Mouse (Mus musculus) ES-Bruce4 (cell line): ENCODE measurements around the gene Rrp1b. TPM values are rescaled to one million over a fixed set of nuclear protein-coding genes. Genes with fewer than 3 reads are reported as not detected.
"Not testable (repeated sequence)": the region's sequence is repeated elsewhere in the genome, so short reads cannot be mapped to it uniquely, and the experiment has no call there.

ENCODE experiments used
- H3K27ac ChIP-seq: 2 replicates; pipeline ENCODE4 v1.5.1; 2012; ENCODE audit warnings: low read length, inconsistent platforms; ENCODE audit not compliant: insufficient read depth
- H3K27me3 ChIP-seq: 2 replicates; pipeline ENCODE4 v1.6.1; 2012; ENCODE audit warnings: mild to moderate bottlenecking, low read length, inconsistent platforms; ENCODE audit not compliant: control insufficient read depth, poor library complexity, insufficient read depth, severe bottlenecking
- H3K36me3 ChIP-seq: 2 replicates; pipeline ENCODE4 v1.6.1; 2012; ENCODE audit warnings: inconsistent platforms, mild to moderate bottlenecking, low read length, moderate library complexity; ENCODE audit not compliant: control insufficient read depth, poor library complexity, insufficient read depth, severe bottlenecking
- H3K4me1 ChIP-seq: one replicate; pipeline ENCODE4 v1.8.1; 2011; ENCODE audit warnings: low read length; ENCODE audit not compliant: control insufficient read depth, insufficient read depth
- H3K4me3 ChIP-seq: 2 replicates; pipeline ENCODE4 v1.5.1; 2011; ENCODE audit warnings: low read depth, mild to moderate bottlenecking, low read length
- H3K9ac ChIP-seq: 2 replicates; pipeline ENCODE4 v1.6.1; 2012; ENCODE audit warnings: low read depth, mild to moderate bottlenecking, inconsistent platforms; ENCODE audit not compliant: poor library complexity, severe bottlenecking
- H3K9me3 ChIP-seq: replicated peaks from 2 replicates; pipeline ENCODE4 v1.6.1; 2012; ENCODE audit warnings: mild to moderate bottlenecking, low read length, inconsistent platforms; ENCODE audit not compliant: control insufficient read depth, poor library complexity, insufficient read depth, severe bottlenecking
- CTCF ChIP-seq: IDR thresholded peaks from one replicate; pipeline ENCODE4 v1.8.1; 2011; ENCODE audit warnings: low read depth, low read length
- EP300 ChIP-seq: IDR thresholded peaks from 2 replicates; pipeline ENCODE4 v1.6.1; 2011; ENCODE audit warnings: low read depth, low read length; ENCODE audit not compliant: insufficient read depth
- POLR2A ChIP-seq: IDR thresholded peaks from one replicate; pipeline ENCODE4 v1.8.1; 2011; ENCODE audit warnings: low read length; ENCODE audit not compliant: insufficient read depth
- polyA plus RNA-seq: library from polyadenylated mRNA; stranded (reverse); fragments of >200 nt; gene quantifications from 2 replicates; pipeline ENCODE4 v1.2.4, GENCODE M21; 2011; ENCODE audit warnings: low read depth; ENCODE audit not compliant: missing spikeins, insufficient read depth, insufficient read length

The Rrp1b gene
- polyA plus RNA-seq, 1 experiment = 111 TPM

DNA sequence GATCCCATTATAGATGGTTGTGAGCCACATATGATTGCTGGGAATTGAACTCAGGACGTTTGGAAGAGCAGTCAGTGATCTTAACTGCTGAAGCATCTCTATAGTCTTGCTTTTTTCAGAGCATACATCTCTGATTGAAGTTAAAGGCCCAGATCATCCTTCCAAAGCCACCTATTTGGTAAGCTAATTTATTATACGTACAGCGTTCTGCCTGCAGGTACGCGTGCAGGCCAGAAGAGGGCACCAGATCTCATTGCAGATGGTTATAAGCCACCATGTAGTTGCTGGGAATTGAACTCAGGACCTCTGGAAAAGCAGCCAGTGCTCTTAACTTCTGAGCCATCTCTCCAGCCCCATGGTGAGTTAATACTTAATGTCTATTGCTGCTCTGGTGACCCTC is 57.0 kb downstream of the Rrp1b start:
- peaks cover 9% of the 10 kb centered on the region for H3K9me3 ChIP-seq
- H3K36me3 ChIP-seq = no peaks in the 10 kb centered on the region
- H3K4me3 ChIP-seq = no peak overlapping the region
- H3K9ac ChIP-seq = no peak overlapping the region
- no peaks in the 10 kb centered on the region for H3K4me1 ChIP-seq
- no peak overlapping the region for H3K27ac ChIP-seq
- no peaks in the 10 kb centered on the region for H3K27me3 ChIP-seq
- TF ChIP-seq POLR2A (no peak), CTCF (peak; percentile 54), EP300 (no peak)

DNA sequence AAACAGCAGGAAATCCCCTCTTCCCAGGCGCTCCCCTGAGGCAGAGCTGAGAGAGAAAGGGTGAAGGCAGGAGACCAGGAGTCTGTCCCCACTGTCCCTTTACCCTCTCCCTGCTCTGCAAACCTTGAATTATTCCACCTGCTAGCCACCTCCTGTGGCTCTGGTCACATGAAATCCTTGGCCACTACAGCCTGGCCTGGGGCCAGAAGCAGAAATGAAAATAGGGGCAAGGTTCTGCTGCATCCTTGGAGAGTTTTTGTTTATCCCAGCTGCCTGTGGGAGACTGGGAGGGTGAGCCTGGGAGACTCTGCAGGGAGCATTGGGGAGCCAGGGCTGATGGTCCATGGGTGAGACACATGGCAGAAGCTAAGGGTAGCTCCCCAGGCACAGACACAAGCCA is 61.8 kb downstream of the Rrp1b start:
- TF ChIP-seq CTCF (no peak), POLR2A (no peak), EP300 (no peak)
- H3K9ac ChIP-seq = no peak overlapping the region
- no peak overlapping the region for H3K27ac ChIP-seq
- peaks cover 9% of the 10 kb centered on the region for H3K9me3 ChIP-seq
- H3K4me1 ChIP-seq = no peaks in the 10 kb centered on the region
- H3K4me3 ChIP-seq = no peak overlapping the region
- H3K27me3 ChIP-seq = 0 out of 2 replicates have a peak, but pooled peaks cover 2% of the 10 kb centered on the region
- H3K36me3 ChIP-seq = no peaks in the 10 kb centered on the region

DNA sequence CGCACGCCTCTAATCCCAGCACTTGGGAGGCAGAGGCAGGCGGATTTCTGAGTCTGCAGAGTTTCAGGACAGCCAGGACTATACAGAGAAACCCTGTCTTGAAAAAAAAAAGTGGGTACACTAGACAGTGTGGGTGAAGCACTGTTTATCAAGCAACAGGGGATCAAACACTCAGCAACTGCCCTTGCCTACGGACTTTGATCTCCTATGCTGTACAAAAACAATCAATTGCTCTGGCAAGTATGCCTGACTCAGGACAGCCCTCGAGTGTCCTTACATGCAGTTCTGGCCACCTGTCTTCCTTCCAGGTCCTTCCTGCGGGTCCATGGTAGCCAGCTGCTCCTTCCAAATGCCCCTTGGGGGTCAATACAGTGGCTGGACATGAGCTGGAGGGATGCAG is 63.0 kb downstream of the Rrp1b start:
- not testable (repeated sequence) for H3K4me3 ChIP-seq, H3K4me1 ChIP-seq, H3K27ac ChIP-seq, H3K27me3 ChIP-seq, H3K36me3 ChIP-seq, H3K9me3 ChIP-seq, H3K9ac ChIP-seq

DNA sequence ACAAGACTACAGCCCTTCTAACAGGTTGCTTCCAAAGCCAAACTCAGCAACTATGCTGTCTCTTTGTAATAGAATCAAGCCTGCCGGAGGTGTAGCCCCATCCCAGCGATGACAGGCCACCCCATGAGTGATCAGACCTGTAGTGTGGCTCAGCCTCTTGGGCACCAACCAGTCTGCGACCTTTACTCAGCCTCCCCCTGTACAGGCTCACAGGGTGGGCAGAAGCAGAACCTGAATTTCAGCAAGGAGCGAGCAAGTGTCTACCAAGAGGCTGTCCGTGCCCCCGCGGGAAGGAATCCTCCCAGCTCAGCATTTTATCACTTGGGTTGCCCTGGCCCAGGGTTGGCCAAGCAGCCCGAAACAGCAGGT is 63.7 kb downstream of the Rrp1b start:
- no peaks in the 10 kb centered on the region for H3K36me3 ChIP-seq
- peak overlapping the region; percentile 77 for H3K4me3 ChIP-seq
- H3K4me1 ChIP-seq = no peaks in the 10 kb centered on the region
- 0 out of 2 replicates have a peak, but pooled peaks cover 2% of the 10 kb centered on the region for H3K27me3 ChIP-seq
- H3K9me3 ChIP-seq = peaks cover 1% of the 10 kb centered on the region; the same call in 1 of the 2 replicates
- peak overlapping the region; percentile 2; the same call in 1 of the 2 replicates for H3K9ac ChIP-seq
- no peak overlapping the region for H3K27ac ChIP-seq
- TF ChIP-seq POLR2A = no peak
- TF ChIP-seq CTCF = no peak
- TF ChIP-seq EP300 = no peak

DNA sequence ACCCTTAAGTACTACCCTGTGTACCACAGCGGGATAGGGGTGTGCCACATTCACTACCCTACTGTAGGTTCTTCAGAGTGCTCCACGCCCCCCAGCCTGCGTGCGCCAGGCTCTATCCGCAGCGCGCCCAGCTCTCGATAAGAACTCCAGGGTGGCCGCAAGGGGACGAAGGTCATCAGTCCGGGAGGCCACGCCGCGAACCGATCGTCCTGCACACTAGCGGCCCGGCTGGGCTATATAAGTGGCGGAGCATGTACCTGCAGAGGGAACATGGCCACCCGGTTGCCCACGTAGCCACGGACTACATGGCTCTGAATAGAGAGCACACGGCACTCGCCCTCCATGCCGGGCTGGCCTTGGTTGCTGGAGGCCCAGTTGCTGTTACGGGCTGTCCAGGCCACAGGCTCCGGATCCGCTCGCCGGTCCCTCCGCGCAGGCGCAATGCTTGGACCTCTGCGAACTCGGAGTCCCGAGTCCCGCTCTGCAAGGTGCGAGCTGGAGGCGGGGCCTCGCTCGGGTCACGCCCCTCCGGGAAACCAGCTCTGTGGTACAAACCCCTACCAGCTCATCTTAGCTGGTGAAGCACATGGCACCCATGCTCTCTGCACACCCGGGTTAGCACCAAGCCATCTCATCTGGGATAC is 64.2 kb downstream of the Rrp1b start:
- H3K9ac ChIP-seq = peak overlapping the region; percentile 2; the same call in 1 of the 2 replicates
- H3K27me3 ChIP-seq = 0 out of 2 replicates have a peak, but pooled peaks cover 2% of the 10 kb centered on the region
- no peak for TF ChIP-seq EP300
- no peak for TF ChIP-seq POLR2A
- TF ChIP-seq CTCF = no peak
- no peaks in the 10 kb centered on the region; the same call in 1 of the 2 replicates for H3K9me3 ChIP-seq
- H3K4me1 ChIP-seq = no peaks in the 10 kb centered on the region
- no peaks in the 10 kb centered on the region for H3K36me3 ChIP-seq
- H3K27ac ChIP-seq = no peak overlapping the region
- peak overlapping the region; percentile 77 for H3K4me3 ChIP-seq

DNA sequence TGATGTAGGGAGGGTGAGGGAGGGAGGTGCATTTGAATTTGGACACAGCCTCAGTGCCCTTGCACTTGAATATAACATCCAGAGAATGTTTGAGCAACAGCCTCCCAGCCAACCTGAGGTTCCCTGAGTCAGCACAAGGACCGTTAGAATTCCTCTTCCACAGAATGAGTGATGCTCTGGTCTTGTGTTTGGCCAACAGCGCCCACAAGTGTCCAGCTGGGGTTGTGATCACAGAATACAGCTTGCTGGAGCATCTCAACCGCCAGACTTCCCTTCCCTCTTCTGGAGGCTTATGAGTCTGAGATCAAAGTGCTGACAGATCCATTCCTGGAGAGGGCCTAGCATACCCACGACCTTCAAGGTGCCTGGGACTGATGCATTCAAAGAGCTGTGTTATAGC is 67.2 kb downstream of the Rrp1b start:
- H3K36me3 ChIP-seq = no peaks in the 10 kb centered on the region
- H3K4me1 ChIP-seq = no peaks in the 10 kb centered on the region
- H3K4me3 ChIP-seq = no peak overlapping the region
- H3K9ac ChIP-seq = no peak overlapping the region
- TF ChIP-seq POLR2A (no peak), CTCF (peak; percentile 68), EP300 (no peak)
- H3K27ac ChIP-seq = no peak overlapping the region
- no peaks in the 10 kb centered on the region for H3K9me3 ChIP-seq
- H3K27me3 ChIP-seq = 0 out of 2 replicates have a peak, but pooled peaks cover 2% of the 10 kb centered on the region
